Mouse (Mus musculus): Measurements from ENCODE around the gene Zhx3. TPM values are rescaled to one million over a fixed set of nuclear protein-coding genes. Genes with fewer than 3 reads are reported as not detected.
A peak's percentile ranks its signal among the peaks of the same experiment; 100 is the strongest.

Zhx3 gene
- polyA plus RNA-seq, 1 experiment = 1.1 TPM

DNA sequence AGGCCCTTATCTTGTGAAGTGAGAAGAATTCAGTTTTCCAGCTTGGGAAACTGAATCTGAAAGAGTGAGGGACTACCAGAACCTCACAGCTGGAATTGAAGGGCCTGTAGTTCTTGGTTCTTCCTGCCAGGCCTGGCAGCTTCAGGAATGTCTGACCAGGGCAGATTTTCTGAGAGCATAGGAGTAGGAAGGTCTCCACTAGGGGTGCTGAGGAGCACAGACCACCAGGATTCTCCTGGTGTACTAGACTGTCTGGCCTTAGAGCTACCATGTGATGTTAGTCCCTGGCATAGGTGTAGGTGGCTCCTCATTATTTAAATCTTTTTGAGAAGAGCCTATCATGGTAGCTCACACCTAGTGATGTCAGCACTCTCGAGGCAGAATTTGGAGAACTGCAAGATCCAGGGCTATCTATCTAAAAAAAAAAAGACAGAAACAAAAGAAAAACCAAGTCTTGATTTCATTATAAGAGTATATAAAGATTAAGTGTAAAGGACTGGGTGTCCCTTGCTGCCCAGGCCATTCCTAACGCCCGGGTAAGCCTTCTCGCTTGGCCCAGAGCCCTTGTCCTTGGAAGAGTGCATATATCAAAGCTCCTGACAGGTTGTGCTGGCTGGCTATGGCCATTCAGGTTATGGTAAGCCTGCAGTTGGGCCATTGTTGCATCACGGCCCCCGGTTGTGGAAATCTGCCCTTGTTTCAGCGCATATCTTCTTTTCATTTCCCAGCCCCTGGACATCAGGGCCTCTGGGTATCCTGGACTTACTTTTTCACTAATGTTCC is 128.6 kb downstream of the Zhx3 start:
- H3K4me3 ChIP-seq (ENCODE audit: low read depth, low read length) = no peak overlapping the region
- H3K4me1 ChIP-seq (ENCODE audit: control insufficient read depth, insufficient read depth, low read length) = peaks cover 4% of the 10 kb centered on the region
- no peak overlapping the region for H3K9ac ChIP-seq (ENCODE audit: low read depth, poor library complexity, severe bottlenecking)
- H3K27me3 ChIP-seq (ENCODE audit: control insufficient read depth, insufficient read depth, low read length, poor library complexity, severe bottlenecking) = no peaks in the 10 kb centered on the region
- H3K9me3 ChIP-seq (replicated peaks; ENCODE audit: control insufficient read depth, insufficient read depth, low read length, poor library complexity, severe bottlenecking) = no peaks in the 10 kb centered on the region
- peaks cover 3% of the 10 kb centered on the region for H3K36me3 ChIP-seq (ENCODE audit: control insufficient read depth, insufficient read depth, low read length, poor library complexity, severe bottlenecking)
- TF ChIP-seq POLR2A (IDR thresholded peaks at IDR 0.05; ENCODE audit: insufficient read depth, low read length) (no peak), EP300 (IDR thresholded peaks at IDR 0.05; ENCODE audit: insufficient read depth, low read depth, low read length) (no peak), CTCF (IDR thresholded peaks at IDR 0.05; ENCODE audit: low read depth, low read length) (peak; percentile 32)
- H3K27ac ChIP-seq (ENCODE audit: insufficient read depth, low read length) = no peak overlapping the region

DNA sequence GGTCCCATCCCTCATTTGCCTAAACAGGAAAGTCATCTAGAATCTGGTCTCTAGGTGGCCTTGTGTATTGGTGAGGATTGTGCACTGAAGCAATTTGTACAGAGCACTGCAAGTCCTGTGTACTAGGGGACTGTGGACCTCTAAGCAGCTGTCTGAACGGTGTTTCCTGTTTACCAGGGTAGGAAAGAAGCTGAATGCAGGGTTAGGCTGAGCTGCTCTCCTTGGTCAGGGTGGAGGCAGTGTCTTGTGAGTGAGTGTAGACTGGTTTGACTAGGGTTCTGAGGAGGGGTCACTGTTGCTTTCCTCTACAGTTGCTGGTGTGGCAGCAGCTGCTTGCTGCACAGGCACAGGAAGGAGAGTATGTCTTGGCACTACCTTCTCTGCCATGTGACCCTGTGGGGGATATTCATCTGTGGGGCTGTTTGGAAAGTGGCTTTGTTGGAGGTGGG is 130.6 kb downstream of the Zhx3 start:
- TF ChIP-seq EP300 (IDR thresholded peaks at IDR 0.05; ENCODE audit: insufficient read depth, low read depth, low read length) = no peak
- TF ChIP-seq CTCF (IDR thresholded peaks at IDR 0.05; ENCODE audit: low read depth, low read length) = no peak
- TF ChIP-seq POLR2A (IDR thresholded peaks at IDR 0.05; ENCODE audit: insufficient read depth, low read length) = no peak
- Histone ChIP-seq H3K9me3 (replicated peaks; ENCODE audit: control insufficient read depth, insufficient read depth, low read length, poor library complexity, severe bottlenecking) (no peaks in the 10 kb centered on the region), H3K9ac (ENCODE audit: low read depth, poor library complexity, severe bottlenecking) (no peak overlapping the region), H3K27me3 (ENCODE audit: control insufficient read depth, insufficient read depth, low read length, poor library complexity, severe bottlenecking) (no peaks in the 10 kb centered on the region), H3K4me1 (ENCODE audit: control insufficient read depth, insufficient read depth, low read length) (peaks cover 8% of the 10 kb centered on the region), H3K4me3 (ENCODE audit: low read depth, low read length) (no peak overlapping the region), H3K27ac (ENCODE audit: insufficient read depth, low read length) (no peak overlapping the region), H3K36me3 (ENCODE audit: control insufficient read depth, insufficient read depth, low read length, poor library complexity, severe bottlenecking) (no peaks in the 10 kb centered on the region)

GRCm38 (mm10) chr2:160741580-160741979 is 131.2 kb downstream of the Zhx3 start:
- Histone ChIP-seq H3K9me3 (replicated peaks; ENCODE audit: control insufficient read depth, insufficient read depth, low read length, poor library complexity, severe bottlenecking) (no peaks in the 10 kb centered on the region), H3K4me1 (ENCODE audit: control insufficient read depth, insufficient read depth, low read length) (peaks cover 11% of the 10 kb centered on the region), H3K4me3 (ENCODE audit: low read depth, low read length) (no peak overlapping the region), H3K27ac (ENCODE audit: insufficient read depth, low read length) (no peak overlapping the region), H3K36me3 (ENCODE audit: control insufficient read depth, insufficient read depth, low read length, poor library complexity, severe bottlenecking) (no peaks in the 10 kb centered on the region), H3K27me3 (ENCODE audit: control insufficient read depth, insufficient read depth, low read length, poor library complexity, severe bottlenecking) (no peaks in the 10 kb centered on the region), H3K9ac (ENCODE audit: low read depth, poor library complexity, severe bottlenecking) (no peak overlapping the region)
- TF ChIP-seq POLR2A (IDR thresholded peaks at IDR 0.05; ENCODE audit: insufficient read depth, low read length) (no peak), EP300 (IDR thresholded peaks at IDR 0.05; ENCODE audit: insufficient read depth, low read depth, low read length) (no peak), CTCF (IDR thresholded peaks at IDR 0.05; ENCODE audit: low read depth, low read length) (no peak)

GRCm38 (mm10) chr2:160740521-160741156 is 132.2 kb downstream of the Zhx3 start:
- no peak for TF ChIP-seq POLR2A (IDR thresholded peaks at IDR 0.05; ENCODE audit: insufficient read depth, low read length)
- no peak for TF ChIP-seq EP300 (IDR thresholded peaks at IDR 0.05; ENCODE audit: insufficient read depth, low read depth, low read length)
- TF ChIP-seq CTCF (IDR thresholded peaks at IDR 0.05; ENCODE audit: low read depth, low read length) = no peak
- Histone ChIP-seq H3K9me3 (replicated peaks; ENCODE audit: control insufficient read depth, insufficient read depth, low read length, poor library complexity, severe bottlenecking) (no peaks in the 10 kb centered on the region), H3K9ac (ENCODE audit: low read depth, poor library complexity, severe bottlenecking) (no peak overlapping the region), H3K27ac (ENCODE audit: insufficient read depth, low read length) (no peak overlapping the region), H3K36me3 (ENCODE audit: control insufficient read depth, insufficient read depth, low read length, poor library complexity, severe bottlenecking) (no peaks in the 10 kb centered on the region), H3K4me3 (ENCODE audit: low read depth, low read length) (no peak overlapping the region), H3K27me3 (ENCODE audit: control insufficient read depth, insufficient read depth, low read length, poor library complexity, severe bottlenecking) (no peaks in the 10 kb centered on the region), H3K4me1 (ENCODE audit: control insufficient read depth, insufficient read depth, low read length) (peaks cover 13% of the 10 kb centered on the region)

DNA sequence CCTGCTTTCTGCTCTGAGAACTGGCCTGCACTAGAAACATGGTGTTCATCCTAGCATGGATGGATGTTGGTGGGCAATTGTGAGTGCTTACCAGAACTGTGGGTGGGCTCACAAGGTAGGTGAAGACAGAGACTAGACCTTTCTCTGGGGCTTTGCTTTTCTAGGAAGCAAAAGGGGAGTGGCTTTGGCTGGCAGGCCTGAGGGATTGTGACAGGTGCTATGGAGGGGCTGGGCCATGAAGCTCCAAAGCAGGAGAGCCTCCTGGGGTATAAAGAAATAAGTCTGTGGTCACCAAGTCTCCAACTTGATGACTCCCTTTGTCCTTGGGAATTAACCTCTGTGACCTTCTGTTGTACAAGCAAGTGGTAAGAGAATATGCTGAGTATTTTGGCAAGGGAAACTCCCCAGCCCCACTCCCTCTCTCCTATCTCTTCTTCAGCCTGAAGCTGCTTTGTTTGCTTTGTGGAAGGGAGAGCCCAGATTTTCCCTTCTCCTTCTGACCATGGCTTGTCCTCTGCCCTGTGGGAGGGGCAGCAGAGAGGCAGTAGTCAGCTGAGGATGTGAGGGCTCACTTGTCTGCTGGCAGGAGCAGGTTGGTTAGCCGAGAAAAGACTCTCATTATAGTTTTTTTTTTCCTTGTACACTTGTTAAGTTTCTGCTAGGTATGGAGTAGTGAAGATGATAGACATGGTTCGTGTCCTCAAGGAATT is 133.0 kb downstream of the Zhx3 start:
- H3K9ac ChIP-seq (ENCODE audit: low read depth, poor library complexity, severe bottlenecking) = no peak overlapping the region
- no peak overlapping the region for H3K4me3 ChIP-seq (ENCODE audit: low read depth, low read length)
- no peaks in the 10 kb centered on the region for H3K36me3 ChIP-seq (ENCODE audit: control insufficient read depth, insufficient read depth, low read length, poor library complexity, severe bottlenecking)
- TF ChIP-seq POLR2A (IDR thresholded peaks at IDR 0.05; ENCODE audit: insufficient read depth, low read length) (no peak), CTCF (IDR thresholded peaks at IDR 0.05; ENCODE audit: low read depth, low read length) (no peak), EP300 (IDR thresholded peaks at IDR 0.05; ENCODE audit: insufficient read depth, low read depth, low read length) (no peak)
- no peaks in the 10 kb centered on the region for H3K27me3 ChIP-seq (ENCODE audit: control insufficient read depth, insufficient read depth, low read length, poor library complexity, severe bottlenecking)
- no peaks in the 10 kb centered on the region for H3K9me3 ChIP-seq (replicated peaks; ENCODE audit: control insufficient read depth, insufficient read depth, low read length, poor library complexity, severe bottlenecking)
- H3K27ac ChIP-seq (ENCODE audit: insufficient read depth, low read length) = no peak overlapping the region
- H3K4me1 ChIP-seq (ENCODE audit: control insufficient read depth, insufficient read depth, low read length) = peaks cover 16% of the 10 kb centered on the region
